Mouse (Mus musculus) embryonic facial prominence, embryonic 12.5 days (tissue): Measurements from ENCODE around the gene Gm14124. TPM values are rescaled to one million over a fixed set of nuclear protein-coding genes. Genes with fewer than 3 reads are reported as not detected.
A peak's percentile ranks its signal among the peaks of the same experiment; 100 is the strongest.
"Not testable (repeated sequence)": the region's sequence is repeated elsewhere in the genome, so short reads cannot be mapped to it uniquely, and the experiment has no call there.

ENCODE experiments used
- ATAC-seq: fragments of 200-750 bp; cut with Nextera tagmentation; 2 replicates; pipeline ENCODE4 v1.8.0; 2017; ENCODE audit not compliant: insufficient number of reproducible peaks, insufficient read depth, low FRiP score, low TSS enrichment
- H3K27ac ChIP-seq: fragments of 300-500 bp; sonication (generic); 2 replicates; pipeline ENCODE4 v1.5.1; 2016; ENCODE audit warnings: mild to moderate bottlenecking
- H3K27me3 ChIP-seq: fragments of 300-500 bp; sonication (generic); 2 replicates; pipeline ENCODE4 v1.6.1; 2016; ENCODE audit warnings: mild to moderate bottlenecking, moderate library complexity
- H3K36me3 ChIP-seq: fragments of 300-500 bp; sonication (generic); 2 replicates; pipeline ENCODE4 v1.6.1; 2016; ENCODE audit warnings: mild to moderate bottlenecking
- H3K4me1 ChIP-seq: fragments of 300-500 bp; sonication (generic); 2 replicates; pipeline ENCODE4 v1.6.1; 2016
- H3K4me2 ChIP-seq: fragments of 300-500 bp; sonication (generic); replicated peaks from 2 replicates; pipeline ENCODE4 v1.6.1; 2016; ENCODE audit warnings: mild to moderate bottlenecking, moderate library complexity
- H3K4me3 ChIP-seq: fragments of 300-500 bp; sonication (generic); 2 replicates; pipeline ENCODE4 v1.5.1; 2016; ENCODE audit warnings: mild to moderate bottlenecking
- H3K9ac ChIP-seq: fragments of 300-500 bp; sonication (generic); 2 replicates; pipeline ENCODE4 v1.6.1; 2016; ENCODE audit warnings: mild to moderate bottlenecking, moderate library complexity
- H3K9me3 ChIP-seq: fragments of 300-500 bp; sonication (generic); 2 replicates; pipeline ENCODE4 v1.6.1; 2016; ENCODE audit warnings: mild to moderate bottlenecking, moderate library complexity
- WGBS: fragments of 180-500 bp; shearing (Covaris S2); methylation state at CpG from one replicate; pipeline ENCODE4 v1.1.7; 2016; 5-methylcytosine and 5-hydroxymethylcytosine counted together
- polyA plus RNA-seq: library from polyadenylated mRNA; unstranded; fragments of >200 nt; fragmentation: Nextera tagmentation; extraction: Ambion mirVana; gene quantifications from 2 replicates; pipeline ENCODE4 v1.2.1, GENCODE M21; 2016

Gm14124 gene
- polyA plus RNA-seq = not detected in 2 replicates

- 85% methylated on average over 4 of the region's 4 CpGs for WGBS
- H3K4me1 ChIP-seq, ATAC-seq, H3K36me3 ChIP-seq, H3K27me3 ChIP-seq, H3K9me3 ChIP-seq, H3K27ac ChIP-seq, H3K9ac ChIP-seq, H3K4me3 ChIP-seq, H3K4me2 ChIP-seq: not testable (repeated sequence)
Measured at GRCm38 (mm10) chr2:150257291-150257690, at the start of gene Gm14124. Gene Gm14124, plus strand, starts transcription at chr2:150257517.

- Histone ChIP-seq H3K9ac (peak within 1 kb of the TSS; percentile 42; the same call in 1 of the 2 replicates), H3K4me2 (peak within 1 kb of the TSS; percentile 36), H3K4me3 (peak within 1 kb of the TSS; percentile 42)
- WGBS = 1% methylated on average over 15 of the region's 15 CpGs
- not testable (repeated sequence) for H3K4me1 ChIP-seq, H3K27me3 ChIP-seq, H3K36me3 ChIP-seq, H3K27ac ChIP-seq, H3K9me3 ChIP-seq
- ATAC-seq = peak; percentile 100
Measured at GRCm38 (mm10) chr2:150217600-150218362, 39.5 kb upstream of the Gm14124 start, which contains the start of gene Zfp937. Gene Zfp937, plus strand, starts transcription at chr2:150218073.

GRCm38 (mm10) chr2:150218363-150218725, 39.0 kb upstream of the Gm14124 start:
- not testable (repeated sequence) for H3K27me3 ChIP-seq, H3K27ac ChIP-seq, H3K36me3 ChIP-seq, H3K4me1 ChIP-seq, ATAC-seq, H3K9me3 ChIP-seq
- Histone ChIP-seq H3K4me3 (peak overlapping the region; percentile 42), H3K4me2 (peak overlapping the region; percentile 36), H3K9ac (peak overlapping the region; percentile 42; the same call in 1 of the 2 replicates)
- 12% methylated on average over 4 of the region's 4 CpGs for WGBS

DNA sequence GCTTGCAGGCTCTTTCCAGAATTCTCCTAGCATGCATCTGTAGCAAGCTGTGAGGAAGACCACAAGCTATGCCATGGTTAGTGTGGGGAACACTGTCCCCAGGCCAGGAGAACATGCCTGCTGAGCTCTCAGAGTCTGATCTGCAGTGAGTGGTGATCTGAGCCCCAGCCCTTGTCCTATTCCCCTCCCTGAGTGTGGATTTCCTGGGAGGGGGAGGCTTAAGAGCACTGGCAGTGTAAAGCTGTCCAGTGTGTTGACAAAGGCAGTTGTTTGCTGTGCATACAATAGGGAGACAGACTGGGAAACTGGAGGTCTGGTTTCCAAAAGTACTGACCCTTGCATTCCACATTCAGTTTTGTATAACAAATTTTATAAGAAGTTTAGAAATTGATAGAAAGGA, 34.1 kb upstream of the Gm14124 start:
- H3K27me3 ChIP-seq, H3K36me3 ChIP-seq, H3K9ac ChIP-seq, H3K4me2 ChIP-seq, H3K27ac ChIP-seq, H3K9me3 ChIP-seq, H3K4me1 ChIP-seq, H3K4me3 ChIP-seq, ATAC-seq: not testable (repeated sequence)

DNA sequence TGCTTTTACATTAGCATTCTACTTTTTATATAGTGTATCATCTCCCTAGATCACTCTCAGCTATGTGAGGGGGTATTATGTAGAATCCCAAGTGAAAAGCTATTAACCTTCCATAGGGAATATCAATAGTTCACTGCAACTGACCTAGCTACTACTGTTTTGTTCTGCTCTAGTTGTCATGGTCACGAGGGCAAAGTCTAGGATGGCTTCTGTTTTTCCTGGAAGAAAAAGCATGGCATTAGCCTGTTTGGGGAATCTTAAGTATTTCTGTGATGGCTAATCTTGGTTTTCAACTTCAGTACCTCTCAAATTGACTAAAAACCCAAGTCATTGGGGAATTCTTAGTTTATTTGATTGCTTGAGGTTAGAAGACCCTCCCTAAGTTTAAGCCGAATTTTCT, 14.1 kb upstream of the Gm14124 start:
- Histone ChIP-seq H3K4me1 (no peaks in the 10 kb centered on the region), H3K4me2 (no peak overlapping the region), H3K36me3 (peaks cover 20% of the 10 kb centered on the region), H3K4me3 (no peak overlapping the region), H3K9ac (no peak overlapping the region), H3K9me3 (peaks cover 11% of the 10 kb centered on the region; the same call in 1 of the 2 replicates), H3K27me3 (no peaks in the 10 kb centered on the region), H3K27ac (no peak overlapping the region)
- no peak for ATAC-seq
- 87% methylated on average over 2 of the region's 2 CpGs for WGBS

GRCm38 (mm10) chr2:150255491-150255890, 1.8 kb upstream of the Gm14124 start, which contains the start of gene Gm21994:
Gene Gm21994, minus strand, starts transcription at chr2:150255591.
- H3K27ac ChIP-seq, ATAC-seq, H3K4me3 ChIP-seq, H3K36me3 ChIP-seq, H3K27me3 ChIP-seq, H3K4me1 ChIP-seq, H3K4me2 ChIP-seq, H3K9ac ChIP-seq, H3K9me3 ChIP-seq: not testable (repeated sequence)
- 55% methylated on average over 2 of the region's 2 CpGs for WGBS

GRCm38 (mm10) chr2:150256861-150257260, 456 bp upstream of the Gm14124 start:
- WGBS = 64% methylated on average over 2 of the region's 2 CpGs
- not testable (repeated sequence) for H3K27ac ChIP-seq, ATAC-seq

DNA sequence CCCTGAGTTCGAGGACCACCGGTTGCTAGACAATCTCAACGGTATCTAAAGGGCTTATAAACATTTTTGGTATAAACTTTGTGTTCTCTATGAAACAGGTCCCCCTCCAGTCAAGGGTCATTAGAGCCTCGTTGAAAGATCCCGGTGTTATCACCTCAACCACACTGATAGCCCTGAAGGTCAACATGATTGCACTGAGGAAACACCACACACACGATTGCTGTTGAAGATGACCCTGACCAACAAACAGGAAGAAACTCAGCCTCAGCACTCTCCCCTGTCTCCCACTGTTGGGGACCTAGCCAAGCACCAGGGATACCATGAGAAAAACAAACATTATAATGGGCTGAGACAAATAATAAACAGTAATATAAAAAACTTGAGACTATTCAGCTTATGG, 36.4 kb downstream of the Gm14124 start:
- no peak for ATAC-seq
- Histone ChIP-seq H3K4me1 (no peaks in the 10 kb centered on the region), H3K4me2 (no peak overlapping the region), H3K9me3 (no peaks in the 10 kb centered on the region), H3K27ac (no peak overlapping the region), H3K4me3 (no peak overlapping the region), H3K9ac (no peak overlapping the region), H3K36me3 (no peaks in the 10 kb centered on the region), H3K27me3 (no peaks in the 10 kb centered on the region)
- WGBS = 87% methylated on average over 6 of the region's 6 CpGs

More at GRCm38 (mm10) chr2:150256861-150257260, 456 bp upstream of the Gm14124 start:
- H3K4me3 ChIP-seq, H3K9ac ChIP-seq, H3K4me1 ChIP-seq, H3K27me3 ChIP-seq, H3K36me3 ChIP-seq, H3K9me3 ChIP-seq, H3K4me2 ChIP-seq: not testable (repeated sequence)

GRCm38 (mm10) chr2:150299096-150299495, 41.8 kb downstream of the Gm14124 start:
- H3K36me3 ChIP-seq = no peaks in the 10 kb centered on the region
- H3K9ac ChIP-seq = no peak overlapping the region
- H3K4me3 ChIP-seq = no peak overlapping the region
- H3K9me3 ChIP-seq = no peaks in the 10 kb centered on the region
- H3K27me3 ChIP-seq = no peaks in the 10 kb centered on the region
- H3K4me2 ChIP-seq = no peak overlapping the region
- H3K27ac ChIP-seq = no peak overlapping the region
- no peak for ATAC-seq
- no peaks in the 10 kb centered on the region for H3K4me1 ChIP-seq
- 43% methylated on average over 1 of the region's 1 CpGs for WGBS

GRCm38 (mm10) chr2:150307183-150307773, 50.0 kb downstream of the Gm14124 start:
- Histone ChIP-seq H3K27me3 (no peaks in the 10 kb centered on the region), H3K4me2 (no peak overlapping the region), H3K36me3 (no peaks in the 10 kb centered on the region), H3K4me3 (no peak overlapping the region), H3K9me3 (no peaks in the 10 kb centered on the region), H3K27ac (no peak overlapping the region), H3K4me1 (no peaks in the 10 kb centered on the region), H3K9ac (no peak overlapping the region)
- 83% methylated on average over 10 of the region's 10 CpGs for WGBS
- ATAC-seq = no peak

GRCm38 (mm10) chr2:150310952-150311884, 53.9 kb downstream of the Gm14124 start:
- peak overlapping the region; percentile 76; the same call in 1 of the 2 replicates for H3K27ac ChIP-seq
- 21% methylated on average over 19 of the region's 19 CpGs for WGBS
- ATAC-seq = peak; percentile 96

More at GRCm38 (mm10) chr2:150310952-150311884, 53.9 kb downstream of the Gm14124 start:
- Histone ChIP-seq H3K4me3 (peak overlapping the region; percentile 56), H3K4me2 (peak overlapping the region; percentile 49), H3K9ac (peak overlapping the region; percentile 63)
- H3K27me3 ChIP-seq, H3K9me3 ChIP-seq, H3K36me3 ChIP-seq, H3K4me1 ChIP-seq: not testable (repeated sequence)
